Mouse (Mus musculus) forebrain, embryonic 11.5 days (tissue): Measurements from ENCODE around the gene Srek1ip1. TPM values are rescaled to one million over a fixed set of nuclear protein-coding genes. Genes with fewer than 3 reads are reported as not detected.
A peak's percentile ranks its signal among the peaks of the same experiment; 100 is the strongest.

Experiments
- ATAC-seq: fragments of 200-750 bp; cut with Nextera tagmentation; replicated peaks from 2 replicates; pipeline ENCODE4 v1.8.0; 2017; ENCODE audit warnings: moderate TSS enrichment; ENCODE audit not compliant: low FRiP score
- DNase-seq: peaks from one replicate; pipeline ENCODE4 v3.0.0-alpha.2; 2017; ENCODE audit warnings: low spot score
- H3K27ac ChIP-seq: fragments of 300-500 bp; sonication (generic); 2 replicates; pipeline ENCODE4 v1.5.1; 2014; ENCODE audit warnings: low read depth, low read length
- H3K27me3 ChIP-seq: fragments of 300-500 bp; sonication (generic); 2 replicates; pipeline ENCODE4 v1.6.1; 2014; ENCODE audit warnings: mild to moderate bottlenecking, low read length, mixed read lengths; ENCODE audit not compliant: control insufficient read depth, insufficient read depth
- H3K36me3 ChIP-seq: fragments of 300-500 bp; sonication (generic); 2 replicates; pipeline ENCODE4 v1.6.1; 2014; ENCODE audit warnings: mild to moderate bottlenecking, low read length, moderate library complexity, mixed read lengths; ENCODE audit not compliant: control insufficient read depth, insufficient read depth
- H3K4me1 ChIP-seq: fragments of 300-500 bp; sonication (generic); replicated peaks from 2 replicates; pipeline ENCODE4 v1.6.1; 2014; ENCODE audit warnings: low read length, mixed read lengths; ENCODE audit not compliant: control insufficient read depth, insufficient read depth
- H3K4me2 ChIP-seq: fragments of 300-500 bp; sonication (generic); 2 replicates; pipeline ENCODE4 v1.6.1; 2014; ENCODE audit warnings: low read depth, mild to moderate bottlenecking, low read length, moderate library complexity, mixed read lengths; ENCODE audit not compliant: severe bottlenecking
- H3K4me3 ChIP-seq: fragments of 300-500 bp; sonication (generic); 2 replicates; pipeline ENCODE4 v1.5.1; 2014; ENCODE audit warnings: low read depth, low read length
- H3K9ac ChIP-seq: fragments of 300-500 bp; sonication (generic); 2 replicates; pipeline ENCODE4 v1.6.1; 2014; ENCODE audit warnings: low read length
- H3K9me3 ChIP-seq: fragments of 300-500 bp; sonication (generic); 2 replicates; pipeline ENCODE4 v1.6.1; 2016; ENCODE audit warnings: low read length, mixed read lengths; ENCODE audit not compliant: control insufficient read depth
- WGBS: fragments of 180-500 bp; shearing (Covaris S2); extraction: QIAGEN DNeasy Blood & Tissue Kit; methylation state at CpG from one replicate; pipeline ENCODE4 v1.1.7; 2014; 5-methylcytosine and 5-hydroxymethylcytosine counted together
- polyA plus RNA-seq: library from polyadenylated mRNA; unstranded; fragments of >200 nt; fragmentation: Nextera tagmentation; extraction: Ambion mirVana; gene quantifications from 2 replicates; pipeline ENCODE4 v1.2.1, GENCODE M21; 2014

The Srek1ip1 gene
- polyA plus RNA-seq, 1 experiment from 2014 or later, result 20.3 TPM

DNA sequence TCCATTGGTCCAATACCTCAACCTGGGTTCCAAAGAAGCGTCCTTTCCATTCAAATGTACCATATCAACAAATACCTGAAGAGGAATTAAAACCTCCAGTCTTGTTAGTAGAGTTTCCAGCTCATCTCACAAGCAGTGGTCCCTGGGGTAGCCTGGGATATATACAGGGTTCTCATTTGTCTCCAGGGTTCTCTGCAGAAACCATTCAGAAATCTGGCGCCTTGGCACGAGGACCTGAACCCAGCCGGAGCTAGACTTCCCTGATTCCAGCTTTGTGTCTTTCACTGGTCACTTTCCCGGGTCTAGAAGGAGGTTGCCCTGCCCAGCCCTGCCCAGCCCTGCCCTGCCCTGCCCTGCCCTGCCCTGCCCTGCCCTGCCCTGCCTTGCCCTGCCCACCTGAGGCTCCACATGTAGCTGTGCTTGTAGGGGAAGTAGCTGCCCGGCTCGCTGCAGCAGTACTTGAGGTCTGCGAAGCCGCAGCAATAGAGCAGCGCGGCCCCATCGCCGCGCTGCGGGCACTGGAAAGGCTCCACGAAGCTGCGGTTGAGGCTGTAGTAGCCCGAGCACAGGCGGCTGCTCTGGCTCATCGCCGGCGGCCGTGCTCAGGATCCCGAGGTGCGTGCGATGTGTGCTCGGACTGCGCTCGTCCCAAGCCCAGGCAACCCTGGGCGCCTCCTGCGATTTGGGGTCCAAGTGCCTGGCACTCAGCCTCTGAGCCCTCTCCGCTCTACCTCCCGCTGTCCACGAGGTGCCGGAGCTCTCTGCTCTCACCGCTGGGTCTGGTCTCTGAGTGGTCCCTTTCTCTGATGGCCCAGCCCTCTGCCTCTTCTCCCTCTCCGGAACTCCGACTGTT lies 71.1 kb downstream of the Srek1ip1 start, which contains the start of gene Shisal2b:
Shisal2b (minus strand) TSS at position 767 of the 853 bp plus-strand sequence.
- Histone ChIP-seq H3K36me3 (no peaks in the 10 kb centered on the region), H3K4me3 (peak within 1 kb of the TSS; percentile 43), H3K4me2 (peak within 1 kb of the TSS; percentile 92), H3K9me3 (no peaks in the 10 kb centered on the region), H3K9ac (peak within 1 kb of the TSS; percentile 68), H3K4me1 (no peaks in the 10 kb centered on the region), H3K27me3 (no peaks in the 10 kb centered on the region; the same call in 1 of the 2 replicates), H3K27ac (no peak within 1 kb of the TSS)
- peak; percentile 75 for DNase-seq
- WGBS, result 5% methylated on average over 35 of the region's 38 CpGs
- ATAC-seq, result peak; percentile 80

DNA sequence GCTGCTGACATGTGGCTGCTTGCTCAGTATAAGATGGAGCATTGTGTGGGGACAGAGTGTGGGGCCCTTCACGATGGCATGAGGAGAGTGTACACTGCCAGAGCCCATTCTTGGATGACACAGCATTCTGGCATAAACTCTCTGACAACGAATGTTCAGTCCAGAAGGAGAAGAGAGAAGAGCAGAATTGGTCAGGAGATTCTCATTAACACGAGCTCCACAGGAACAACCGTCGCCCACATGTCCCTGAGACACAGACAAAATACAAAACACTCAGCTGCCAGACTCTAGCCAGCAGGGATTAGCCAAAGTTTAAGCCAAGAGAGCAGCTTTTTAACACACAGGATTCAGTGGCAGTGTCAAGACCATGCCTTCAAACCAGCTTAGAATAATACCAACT lies 74.4 kb downstream of the Srek1ip1 start:
- ATAC-seq (no peak), DNase-seq (no peak)
- no peaks in the 10 kb centered on the region for H3K36me3 ChIP-seq
- no peak overlapping the region for H3K4me2 ChIP-seq
- no peaks in the 10 kb centered on the region for H3K4me1 ChIP-seq
- no peaks in the 10 kb centered on the region; the same call in 1 of the 2 replicates for H3K27me3 ChIP-seq
- H3K4me3 ChIP-seq, result no peak overlapping the region
- no peak overlapping the region for H3K27ac ChIP-seq
- H3K9ac ChIP-seq, result no peak overlapping the region
- WGBS, result 87% methylated on average over 5 of the region's 5 CpGs
- H3K9me3 ChIP-seq, result no peaks in the 10 kb centered on the region

DNA sequence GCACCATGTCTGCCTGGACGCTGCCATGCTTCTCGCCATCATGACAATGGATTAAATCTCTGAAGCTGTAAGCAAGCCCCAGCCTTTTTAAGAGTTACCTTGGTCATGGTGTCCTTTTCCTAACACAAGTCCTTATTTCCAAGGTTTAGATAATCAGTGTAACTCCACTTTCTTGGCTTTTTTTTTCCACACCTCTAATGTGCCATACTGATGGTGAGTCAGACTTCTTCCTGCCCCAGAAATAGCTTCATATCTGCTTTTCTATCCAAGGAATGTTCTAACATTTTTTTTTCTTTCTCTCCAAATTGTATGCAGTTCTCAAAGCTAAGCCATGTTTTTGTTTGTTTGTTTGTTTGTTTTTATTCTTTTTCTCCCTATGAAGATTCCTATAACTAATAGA lies 77.6 kb downstream of the Srek1ip1 start:
- 91% methylated on average over 2 of the region's 2 CpGs for WGBS
- Histone ChIP-seq H3K4me2 (no peak overlapping the region), H3K9ac (no peak overlapping the region), H3K4me1 (no peaks in the 10 kb centered on the region), H3K27me3 (no peaks in the 10 kb centered on the region), H3K36me3 (no peaks in the 10 kb centered on the region), H3K4me3 (no peak overlapping the region), H3K9me3 (no peaks in the 10 kb centered on the region), H3K27ac (no peak overlapping the region)
- ATAC-seq (no peak), DNase-seq (no peak)

DNA sequence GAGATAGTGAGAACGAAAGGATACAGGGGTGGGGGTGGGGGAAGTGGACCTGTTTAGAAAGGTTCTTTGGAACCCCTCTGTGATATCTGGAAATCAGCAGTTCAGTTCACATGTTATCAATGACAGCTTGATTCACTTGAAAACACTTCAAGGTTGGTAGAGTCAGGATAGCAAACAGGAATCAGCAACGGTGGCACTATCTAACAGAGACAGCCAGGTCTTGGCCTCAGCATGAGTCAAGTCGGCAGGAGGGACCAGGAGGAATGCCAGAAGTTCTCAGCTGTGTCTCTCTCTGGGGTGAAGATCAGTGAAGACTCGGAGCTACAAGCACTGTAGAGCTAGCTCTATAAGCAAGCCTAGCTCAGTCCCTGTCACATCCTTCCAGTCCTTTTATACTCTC lies 86.2 kb downstream of the Srek1ip1 start:
- no peak overlapping the region for H3K27ac ChIP-seq
- WGBS, result 75% methylated on average over 4 of the region's 4 CpGs
- no peaks in the 10 kb centered on the region for H3K36me3 ChIP-seq
- H3K4me1 ChIP-seq, result no peaks in the 10 kb centered on the region
- no peak overlapping the region for H3K9ac ChIP-seq
- no peak overlapping the region for H3K4me3 ChIP-seq
- no peaks in the 10 kb centered on the region for H3K9me3 ChIP-seq
- H3K4me2 ChIP-seq, result no peak overlapping the region
- H3K27me3 ChIP-seq, result no peaks in the 10 kb centered on the region
- DNase-seq (no peak), ATAC-seq (no peak)

GRCm38 (mm10) chr13:104883566-104884249 lies 91.4 kb downstream of the Srek1ip1 start:
- WGBS, result 27% methylated on average over 16 of the region's 16 CpGs
- ATAC-seq, result peak; percentile 87

GRCm38 (mm10) chr13:104886308-104887032 lies 94.2 kb downstream of the Srek1ip1 start:
- Histone ChIP-seq H3K27me3 (no peaks in the 10 kb centered on the region), H3K27ac (no peak overlapping the region), H3K4me1 (no peaks in the 10 kb centered on the region), H3K36me3 (no peaks in the 10 kb centered on the region), H3K4me3 (no peak overlapping the region), H3K4me2 (no peak overlapping the region), H3K9ac (no peak overlapping the region), H3K9me3 (no peaks in the 10 kb centered on the region)
- ATAC-seq (no peak), DNase-seq (no peak)
- WGBS, result 85% methylated on average over 8 of the region's 8 CpGs

More at GRCm38 (mm10) chr13:104883566-104884249, 91.4 kb downstream of the Srek1ip1 start:
- H3K4me2 ChIP-seq, result no peak overlapping the region
- no peaks in the 10 kb centered on the region for H3K27me3 ChIP-seq
- no peaks in the 10 kb centered on the region for H3K4me1 ChIP-seq
- DNase-seq, result no peak
- H3K27ac ChIP-seq, result no peak overlapping the region
- no peaks in the 10 kb centered on the region for H3K36me3 ChIP-seq
- no peak overlapping the region for H3K9ac ChIP-seq
- no peaks in the 10 kb centered on the region for H3K9me3 ChIP-seq
- no peak overlapping the region for H3K4me3 ChIP-seq

Other genes starting within 250 kb of the Srek1ip1 start
- 29.6 and 40.2 TPM in 2 replicates for gene Cwc27, start 24.7 kb downstream of the Srek1ip1 start, polyA plus RNA-seq
- gene Shisal2b, start 71.4 kb downstream of the Srek1ip1 start, polyA plus RNA-seq, result 0.43 and 0.80 TPM in 2 replicates